Mouse (Mus musculus) erythroblast, embryonic 14.5 days (primary cell): ENCODE data around the gene D6Wsu163e.

Source experiments
- GATA1 ChIP-seq: IDR thresholded peaks from 2 replicates; pipeline ENCODE4 v1.6.1; 2012; ENCODE audit warnings: low read length, inconsistent platforms, mixed read lengths
- TAL1 ChIP-seq: IDR thresholded peaks from 3 replicates; pipeline ENCODE4 v1.6.1; 2012; ENCODE audit warnings: low read length, inconsistent platforms, mixed read lengths

DNA sequence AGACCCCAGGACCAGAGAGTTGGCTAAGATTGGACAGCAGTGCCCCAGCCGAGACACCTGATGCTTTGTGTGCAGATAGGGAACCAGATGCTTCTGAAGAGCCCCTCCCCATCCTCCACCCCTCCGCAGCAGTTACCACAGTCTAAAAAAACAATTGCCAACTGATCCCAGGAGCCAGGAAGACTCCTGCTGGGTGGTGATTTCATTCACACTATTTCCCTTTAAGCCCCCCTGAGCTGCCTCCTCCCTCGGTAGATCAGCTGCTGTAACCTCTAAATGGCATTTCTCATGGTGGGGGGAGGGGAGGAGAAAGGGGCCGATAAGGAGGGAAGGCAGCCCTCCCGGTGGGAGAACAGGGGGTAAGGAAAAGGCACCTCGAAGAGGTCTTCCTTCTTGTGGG lies 79.5 kb downstream of the D6Wsu163e start:
- TF ChIP-seq TAL1 (no peak), GATA1 (no peak)
